Mouse (Mus musculus): ENCODE measurements at regions not wholly inside any gene's neighbourhood (a gene's known extent, or its start where the extent isn't known, plus 50 kb on each side); places are given as distances from the start of the nearest gene placed in this dataset.

DNA sequence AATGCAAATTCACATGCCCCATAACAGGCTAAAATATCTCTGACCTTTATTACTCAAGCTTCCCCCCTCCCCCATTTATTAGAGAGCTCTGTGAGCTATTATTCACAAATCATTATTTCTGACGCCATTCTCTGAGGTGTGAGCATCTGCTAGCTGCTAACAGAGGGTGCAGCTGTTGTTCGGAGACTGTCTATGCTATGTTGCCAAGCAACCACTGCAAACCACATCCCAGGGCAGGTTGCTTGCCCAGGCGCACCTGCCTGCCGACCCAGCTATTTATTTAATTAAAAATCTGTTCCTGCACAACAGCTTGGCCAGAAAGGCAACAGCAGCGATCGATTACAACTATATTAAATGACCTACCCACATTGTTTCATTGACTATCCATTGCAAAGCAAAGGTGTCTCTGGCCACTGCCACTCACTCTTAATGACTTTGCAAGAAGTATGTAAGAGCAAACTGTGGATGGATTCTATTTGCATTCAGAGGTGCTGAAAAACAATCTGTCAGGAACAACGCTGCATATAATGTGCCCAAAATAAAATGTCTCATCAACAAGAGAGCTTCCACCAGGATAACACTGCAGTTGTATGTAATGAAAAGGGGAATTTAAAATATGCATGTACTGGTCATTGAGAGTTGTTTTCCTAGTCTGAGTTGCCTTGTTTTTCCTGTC lies 84.2 kb upstream of the Cacna2d1 start:
- TF ChIP-seq POLR2A (IDR thresholded peaks at IDR 0.05; ENCODE audit: insufficient read depth, low read depth, low read length) (no peak), EP300 (IDR thresholded peaks at IDR 0.05; ENCODE audit: insufficient read depth, low read depth, low read length) (no peak), CTCF (IDR thresholded peaks at IDR 0.05) (no peak)
